Mouse (Mus musculus) kidney, adult 18-20 months (tissue): ENCODE measurements around the gene Gnpat.

Experiments
- DNase-seq: peaks from one replicate; pipeline ENCODE4 v3.0.0; 2021

Gene Gnpat

DNA sequence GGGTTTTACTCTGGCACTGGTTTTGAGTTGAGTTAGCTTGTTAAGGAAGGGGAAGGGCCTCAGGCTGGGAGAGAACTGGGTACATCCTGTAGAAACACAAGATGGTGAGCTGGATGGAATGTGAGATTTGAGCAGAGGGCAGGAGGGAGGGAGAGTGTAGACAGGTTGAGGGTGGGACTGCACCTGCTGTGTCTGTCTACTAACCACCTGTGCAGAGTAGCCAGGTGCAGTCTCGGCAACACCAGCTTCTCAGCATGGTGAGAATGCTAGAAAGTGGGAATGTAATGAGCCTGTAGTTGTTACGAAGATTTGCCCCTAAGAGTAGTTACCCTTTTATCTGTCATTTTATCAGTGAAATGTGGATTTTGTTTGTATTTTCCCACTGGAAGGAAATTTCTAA is 42.6 kb downstream of the Gnpat start:
- no peak for DNase-seq

DNA sequence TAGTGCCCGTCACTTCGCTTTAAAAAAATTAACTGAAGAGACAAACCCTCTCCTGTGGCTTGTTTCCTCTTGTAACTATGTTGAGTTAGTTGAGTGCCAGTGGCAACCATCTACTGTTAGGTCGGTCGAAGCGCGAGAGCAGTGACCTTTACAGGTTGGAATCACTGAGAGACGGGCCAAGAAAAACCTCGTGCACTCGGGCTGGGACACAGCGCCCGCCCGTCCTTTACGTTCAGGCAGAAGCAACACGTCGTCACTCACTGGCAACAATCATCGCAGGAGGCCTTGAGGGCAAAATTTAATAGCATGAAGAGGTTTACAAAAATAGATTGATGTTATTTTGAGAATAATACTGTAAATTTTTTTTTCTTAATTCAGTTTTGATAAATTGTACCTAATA is 47.1 kb downstream of the Gnpat start:
- DNase-seq: no peak

DNA sequence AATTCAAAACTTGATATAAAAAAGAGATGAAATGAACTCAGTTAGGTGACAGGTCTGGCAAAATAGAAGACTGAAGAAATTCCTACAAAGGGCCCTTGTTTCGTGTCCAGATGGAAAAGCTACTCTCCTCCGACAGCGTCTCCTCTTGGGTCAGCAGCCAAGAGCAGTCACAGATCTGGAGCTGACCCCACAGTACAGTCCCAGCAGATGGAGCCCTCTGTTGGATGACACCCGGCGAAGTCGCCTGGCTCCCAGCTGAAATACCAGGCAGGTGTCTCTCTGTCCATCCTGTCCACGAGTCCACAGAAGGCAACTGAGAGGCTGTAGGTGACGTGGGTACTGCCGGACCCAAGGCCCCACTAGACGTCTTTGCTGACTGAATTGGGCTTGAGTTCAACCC is 47.5 kb downstream of the Gnpat start:
- DNase-seq: no peak

DNA sequence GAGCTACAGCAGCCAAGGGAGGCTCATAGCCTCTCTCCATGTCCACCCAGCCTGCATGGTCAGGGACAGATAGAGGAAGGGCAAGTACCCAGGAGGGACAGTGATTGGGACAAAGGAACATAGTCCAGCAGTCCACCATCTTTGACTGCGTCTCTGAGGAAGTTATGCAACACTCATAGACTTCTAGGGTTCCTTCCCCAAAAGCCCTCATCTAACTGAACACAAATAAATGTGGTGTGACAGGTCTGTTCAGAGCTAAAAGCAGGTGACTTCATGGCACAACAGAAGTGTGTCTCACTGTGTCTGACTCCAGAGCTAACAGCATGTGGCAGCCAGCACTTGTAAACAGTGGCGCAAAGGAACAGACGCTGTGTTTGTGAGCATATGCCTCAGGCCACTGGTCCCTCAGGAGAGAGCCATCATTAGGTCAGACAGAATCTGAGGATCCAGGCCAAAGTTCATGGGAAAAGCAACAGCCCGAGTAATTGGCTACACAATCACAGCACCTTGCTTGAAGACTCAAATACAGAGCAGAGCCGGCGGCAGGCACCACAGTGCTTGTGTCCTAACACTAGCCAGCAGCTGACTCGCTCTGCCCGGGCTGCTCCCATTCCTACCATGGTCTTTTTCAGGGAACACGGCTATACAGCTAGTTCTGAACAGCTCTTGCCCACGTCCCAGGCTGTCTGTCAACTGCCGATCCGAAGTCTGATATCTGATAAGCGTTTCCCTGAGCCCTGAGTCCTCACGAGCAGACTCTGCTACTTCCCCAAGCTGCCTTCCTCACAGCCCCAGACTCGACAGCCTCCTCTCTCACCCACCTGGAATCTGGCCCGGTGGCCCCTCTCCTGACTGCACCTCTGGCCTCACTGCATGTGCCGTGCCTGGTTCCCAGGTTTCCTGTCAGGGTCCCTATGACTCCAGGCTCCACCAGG is 49.4 kb downstream of the Gnpat start:
- peak; percentile 45 for DNase-seq

DNA sequence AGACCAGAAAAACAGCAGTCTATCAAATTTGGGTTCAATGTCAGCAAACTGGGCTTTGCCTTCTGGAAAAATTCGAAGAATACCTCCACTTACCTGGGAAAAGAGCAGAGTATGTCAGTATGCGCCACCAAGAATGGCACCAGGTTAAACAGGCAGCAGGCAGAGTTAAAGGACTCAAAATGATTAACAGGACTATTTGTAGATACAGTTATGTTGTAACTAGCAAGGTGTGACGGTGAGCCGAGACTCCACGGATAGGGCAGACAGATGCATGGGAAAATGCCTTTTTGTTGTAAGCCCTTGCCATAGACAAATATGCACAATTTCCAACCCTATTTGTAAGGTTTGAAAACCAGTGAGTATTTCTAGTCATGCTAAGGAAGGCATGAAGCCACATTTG is 51.2 kb downstream of the Gnpat start:
- DNase-seq: peak; percentile 34

DNA sequence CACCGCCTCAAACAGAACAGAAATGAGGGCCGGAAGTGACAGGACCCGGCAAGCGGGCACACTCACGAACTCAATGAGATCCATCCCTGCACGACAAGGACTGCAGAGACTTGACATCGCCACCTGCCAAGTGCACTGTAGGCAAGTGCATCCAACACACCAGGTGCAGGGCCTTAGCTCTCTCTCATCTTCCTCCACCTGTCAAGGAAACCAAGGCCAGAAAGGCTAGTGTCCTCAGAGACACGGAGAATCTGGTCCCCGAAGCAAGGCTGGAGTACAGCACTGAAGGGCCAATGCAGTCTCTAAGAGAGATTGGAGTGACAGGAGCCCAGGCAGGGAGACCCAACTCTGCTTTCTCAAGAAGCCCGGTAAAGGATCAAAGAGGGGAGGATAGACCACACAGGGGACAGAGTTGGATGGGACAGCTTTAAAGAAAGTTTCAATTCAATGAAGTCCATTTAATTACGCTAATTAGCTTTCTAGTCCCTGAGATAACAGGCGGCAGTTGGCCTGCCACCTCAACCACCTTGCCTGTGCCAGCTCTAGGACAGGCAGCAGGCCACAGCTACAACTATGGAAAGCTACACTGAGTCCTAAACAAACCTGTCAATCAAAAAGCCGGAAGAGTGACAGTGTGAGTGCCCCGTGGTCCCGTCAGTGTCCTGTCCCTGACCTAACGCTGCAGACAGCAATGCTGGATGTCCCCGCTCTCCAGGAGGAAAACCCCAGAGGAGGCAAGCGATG is 55.1 kb downstream of the Gnpat start:
- no peak for DNase-seq

DNA sequence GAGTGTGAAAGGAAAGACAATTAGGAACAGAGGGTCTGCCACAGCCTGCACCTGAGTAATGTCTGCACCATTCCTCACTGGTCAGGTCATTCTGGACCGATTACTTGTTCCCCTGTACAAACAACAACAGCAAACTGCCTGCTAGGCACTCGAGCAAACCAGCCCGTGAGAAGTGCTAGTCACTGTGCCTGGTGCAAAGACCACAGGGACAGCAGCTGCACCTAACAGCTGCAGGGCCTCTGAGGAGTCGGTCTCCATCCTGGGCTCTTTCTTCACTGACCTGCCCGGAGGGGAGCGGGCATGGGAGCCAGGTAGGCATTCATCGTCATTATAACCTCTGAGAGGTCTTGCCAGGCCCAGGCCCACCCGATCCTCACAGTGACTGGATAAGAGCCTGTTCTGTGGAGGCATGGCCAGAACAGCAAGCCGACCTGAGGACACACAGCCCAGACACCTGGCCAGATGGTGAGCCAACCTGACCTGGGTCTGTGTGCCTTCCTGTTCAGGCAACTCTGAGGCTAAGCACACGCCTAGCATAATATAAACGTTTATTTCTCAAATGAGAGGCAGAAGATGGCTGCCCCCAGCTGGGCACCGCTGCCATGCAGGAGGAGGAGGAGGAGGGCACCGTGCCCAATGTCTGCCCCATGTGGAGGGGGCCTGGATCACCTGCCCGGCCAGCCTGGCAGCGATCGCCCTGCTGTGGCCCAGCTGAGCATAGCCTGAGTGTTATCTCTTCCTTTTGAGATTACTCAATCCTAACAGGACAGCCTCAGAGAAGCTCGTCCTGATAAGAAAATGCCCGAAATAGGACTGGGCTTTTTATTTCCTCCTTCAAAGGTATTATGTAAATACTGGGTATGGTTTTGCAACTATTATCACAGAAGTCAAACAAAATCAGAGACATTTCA is 58.8 kb downstream of the Gnpat start:
- DNase-seq: no peak

DNA sequence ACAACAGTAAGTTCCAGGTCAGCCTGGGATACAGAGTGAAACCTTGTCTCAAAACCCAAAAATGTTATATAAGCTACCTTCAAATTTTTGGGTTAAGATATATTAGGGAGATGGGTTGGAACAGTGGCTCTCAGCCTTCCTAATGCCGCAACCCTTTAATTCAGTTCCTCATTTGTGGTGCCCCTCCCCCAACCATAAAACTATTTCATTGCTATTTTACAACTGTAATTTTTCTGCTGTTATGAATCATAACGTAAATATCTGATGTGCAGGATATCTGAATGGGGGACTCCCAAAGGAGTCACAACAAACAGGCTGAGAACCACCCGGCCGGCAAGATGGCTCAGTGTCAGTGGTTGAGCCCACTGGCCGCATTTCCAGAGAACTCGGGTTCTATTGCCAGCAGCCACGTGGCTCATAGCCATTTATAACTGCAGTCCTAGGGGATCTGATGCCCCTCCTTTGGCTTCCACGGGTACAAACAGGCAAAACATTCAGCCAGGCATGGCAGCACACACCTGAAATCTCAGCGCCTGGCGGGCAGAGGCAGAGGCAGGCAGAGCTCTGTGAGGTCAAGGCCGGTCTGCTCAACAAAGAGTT is 59.8 kb downstream of the Gnpat start:
- DNase-seq: no peak

DNA sequence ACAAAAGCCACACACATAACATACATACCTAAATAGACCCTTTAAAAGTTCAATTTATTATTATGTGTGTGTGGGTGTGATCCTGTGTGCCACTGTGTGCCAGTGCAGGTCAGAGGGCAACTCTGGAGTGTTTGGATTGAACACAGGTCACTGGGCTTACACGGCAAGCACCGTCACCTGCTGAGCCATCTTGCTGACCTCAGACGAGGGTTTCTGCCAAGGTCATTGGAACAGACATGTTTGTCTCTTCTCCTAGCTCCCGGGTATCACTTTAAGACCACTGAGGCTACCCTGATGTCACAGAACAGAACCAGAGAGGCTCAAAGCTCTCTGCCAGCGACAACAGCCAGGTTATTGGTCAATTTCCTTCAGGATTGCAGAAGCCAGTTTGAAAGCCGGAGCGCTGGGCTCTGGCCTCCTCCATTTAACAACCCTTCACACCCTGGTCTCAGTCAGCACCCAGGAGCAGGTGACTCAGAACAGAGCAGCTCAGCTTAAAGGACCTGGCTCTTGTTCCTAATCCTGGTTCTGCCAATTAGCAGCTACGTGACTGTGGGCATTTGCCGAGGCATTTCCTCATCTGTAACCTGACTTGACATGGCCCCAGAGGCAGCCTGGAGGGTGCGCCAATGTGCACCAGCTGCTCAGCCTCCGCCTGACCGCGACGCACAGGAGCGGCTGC is 61.3 kb downstream of the Gnpat start:
- DNase-seq: no peak

DNA sequence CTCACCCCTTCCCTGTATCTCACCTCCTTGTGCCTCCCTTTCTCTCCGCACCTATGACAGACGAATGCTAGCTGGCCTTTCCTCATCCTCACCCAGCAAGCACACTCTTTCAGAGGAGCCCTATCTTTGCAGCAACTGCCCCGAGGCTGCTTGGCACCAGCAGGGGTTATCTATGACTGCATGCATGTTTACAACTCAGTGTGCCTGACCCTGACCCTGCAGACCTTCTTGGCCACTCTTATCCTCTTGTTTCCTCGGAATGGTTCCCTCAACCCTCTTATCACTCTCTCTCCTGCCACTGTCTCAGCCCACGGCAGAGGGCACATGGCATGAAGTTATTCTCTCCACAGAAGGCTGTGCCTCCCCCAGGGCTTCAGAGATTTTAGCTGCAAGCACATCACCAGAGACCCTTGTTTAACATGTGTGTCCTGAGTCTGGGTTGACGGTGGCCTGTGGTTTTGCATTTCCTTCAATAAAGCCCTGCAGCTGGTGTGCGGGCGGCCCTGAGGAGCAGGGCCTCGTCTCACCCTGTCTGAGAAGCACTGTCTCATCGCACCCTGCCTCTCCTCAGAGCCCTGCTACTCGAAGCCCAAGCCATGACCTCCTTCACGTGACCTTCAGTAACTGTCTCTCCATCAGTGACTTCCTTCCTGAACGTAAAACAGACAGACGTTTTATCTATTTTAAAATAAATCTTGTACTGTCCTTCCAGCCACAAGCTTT is 62.9 kb downstream of the Gnpat start:
- no peak for DNase-seq

DNA sequence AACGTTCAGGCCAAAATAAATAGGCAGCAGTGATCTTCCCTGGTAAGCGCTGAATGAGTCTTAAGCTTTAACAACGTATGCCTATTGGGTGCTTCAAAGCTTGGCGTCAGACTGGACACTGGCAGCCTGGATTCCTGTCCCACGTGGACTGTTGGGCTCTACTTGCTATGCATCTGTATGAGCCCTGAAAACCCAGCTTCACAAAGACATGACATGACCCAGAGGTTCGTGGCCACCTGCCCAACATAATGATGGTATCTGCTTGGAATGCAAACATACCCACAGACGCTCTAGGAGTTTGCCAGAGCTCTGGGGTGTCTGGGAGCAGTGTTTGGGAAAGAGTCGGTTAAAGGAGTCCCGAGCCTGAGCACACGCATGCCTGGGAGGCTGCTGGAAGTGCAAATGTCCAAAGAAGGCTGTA is 63.5 kb downstream of the Gnpat start:
- peak; percentile 50 for DNase-seq

DNA sequence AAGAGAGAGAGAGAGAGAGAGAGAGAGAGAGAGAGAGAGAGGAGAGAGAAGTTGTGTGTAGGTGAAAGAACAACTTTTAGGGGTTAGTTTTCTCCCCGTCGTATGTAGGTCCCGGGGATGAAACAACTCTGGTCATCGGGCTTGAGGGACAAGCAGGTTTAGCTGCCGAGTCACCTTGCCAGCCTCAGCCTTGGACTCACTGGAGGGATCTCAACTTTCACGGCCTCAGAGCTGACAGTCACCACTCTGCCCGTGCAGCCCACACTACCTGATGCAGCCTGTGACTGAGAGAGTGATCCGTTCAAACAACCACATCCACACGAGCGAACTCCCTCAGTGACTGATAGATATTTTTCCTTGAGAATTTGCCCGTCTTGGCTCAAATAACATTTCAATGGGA is 66.2 kb downstream of the Gnpat start:
- DNase-seq: no peak

DNA sequence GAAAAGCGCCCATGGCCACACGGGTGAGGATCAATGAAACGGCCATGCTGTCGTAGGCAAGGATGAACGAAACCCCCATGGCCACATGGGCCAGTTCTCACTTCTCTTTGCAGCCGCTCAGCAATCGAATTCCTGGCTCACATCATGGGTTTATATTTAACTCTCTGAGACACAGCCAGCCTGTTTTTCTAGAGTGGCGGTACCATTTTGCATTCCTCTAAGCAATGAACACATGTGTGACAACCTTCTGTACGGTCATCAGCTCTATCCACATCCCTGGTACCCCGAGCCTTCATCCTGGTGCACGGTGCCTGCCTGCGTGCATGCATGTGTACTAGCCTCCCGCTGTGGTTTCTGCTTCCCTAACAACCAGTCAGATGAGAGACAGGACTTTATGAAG is 67.3 kb downstream of the Gnpat start:
- DNase-seq: no peak

DNA sequence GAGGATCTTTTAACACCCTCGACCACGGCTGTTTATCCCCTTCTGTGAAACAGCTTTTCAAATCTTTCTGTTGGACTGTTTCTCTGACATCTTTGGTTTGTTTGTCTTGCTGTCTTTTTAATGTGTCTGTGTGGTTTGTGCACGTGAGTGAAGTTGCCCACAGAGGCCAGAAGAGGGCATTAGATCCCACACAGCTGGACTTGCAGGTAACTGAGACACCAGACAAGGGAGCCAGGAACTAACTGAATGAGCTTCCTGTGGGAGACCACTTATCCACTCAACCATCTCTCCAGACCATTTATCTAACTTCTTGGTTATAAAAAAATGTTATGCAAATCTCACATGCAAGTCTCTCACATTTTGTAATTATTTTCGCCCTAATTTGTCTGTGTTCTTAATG is 67.8 kb downstream of the Gnpat start:
- DNase-seq: no peak

DNA sequence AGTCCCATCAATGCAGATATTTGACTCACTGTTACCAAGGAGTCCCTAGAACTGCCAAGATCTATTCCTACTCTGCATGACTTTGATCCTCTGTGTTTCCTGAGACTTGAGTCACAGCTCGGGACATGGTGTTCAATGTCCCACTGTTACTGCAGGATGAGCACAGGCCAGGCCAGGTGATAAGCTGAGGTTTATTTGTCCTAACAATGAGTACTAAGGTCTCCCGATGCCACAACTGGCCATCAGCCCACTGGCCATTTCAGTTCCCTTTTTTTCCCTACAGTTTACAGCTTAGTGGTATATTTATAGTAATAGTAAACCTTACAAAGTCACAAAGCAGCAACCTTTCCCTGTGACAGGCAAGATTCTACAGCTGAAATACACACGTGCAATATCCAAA is 69.6 kb downstream of the Gnpat start:
- DNase-seq: no peak

DNA sequence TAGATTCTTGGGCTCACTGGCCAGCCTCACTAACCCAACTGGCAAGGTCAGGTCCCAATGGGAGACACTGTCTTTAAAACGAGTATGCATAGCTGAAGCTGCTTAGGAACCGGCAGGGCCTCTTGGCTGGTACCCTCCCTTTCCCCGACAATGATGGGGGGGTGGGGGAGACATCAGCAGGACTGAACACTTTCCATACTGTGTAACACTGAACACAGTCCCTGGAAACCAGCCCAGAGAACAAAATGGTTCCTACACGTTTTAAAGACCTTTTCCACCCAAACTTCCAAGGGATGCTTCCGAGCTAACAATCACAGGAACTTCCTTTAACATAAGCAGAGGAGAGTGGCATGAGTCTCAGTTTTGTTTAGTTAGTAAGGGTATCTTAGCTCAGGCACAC is 72.3 kb downstream of the Gnpat start:
- no peak for DNase-seq

DNA sequence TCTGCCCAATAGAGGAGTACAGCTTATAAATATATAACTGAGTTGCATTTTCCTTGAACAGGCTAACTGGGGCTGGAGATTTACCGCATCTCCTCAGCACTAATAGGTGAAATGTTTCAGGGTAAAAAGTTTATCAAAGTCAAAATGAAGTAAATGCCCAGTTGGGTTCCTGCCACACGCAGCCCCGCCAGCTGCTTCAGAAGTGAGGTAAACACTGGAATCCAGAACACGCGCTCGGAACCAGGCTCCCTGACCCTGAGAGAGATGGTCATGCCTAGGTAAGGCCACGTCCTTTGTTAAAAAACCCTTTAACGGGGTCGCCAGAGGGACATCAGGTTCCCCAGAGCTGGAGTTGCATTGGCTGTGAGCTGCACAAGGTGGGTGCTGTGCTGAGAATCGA is 73.9 kb downstream of the Gnpat start:
- no peak for DNase-seq

DNA sequence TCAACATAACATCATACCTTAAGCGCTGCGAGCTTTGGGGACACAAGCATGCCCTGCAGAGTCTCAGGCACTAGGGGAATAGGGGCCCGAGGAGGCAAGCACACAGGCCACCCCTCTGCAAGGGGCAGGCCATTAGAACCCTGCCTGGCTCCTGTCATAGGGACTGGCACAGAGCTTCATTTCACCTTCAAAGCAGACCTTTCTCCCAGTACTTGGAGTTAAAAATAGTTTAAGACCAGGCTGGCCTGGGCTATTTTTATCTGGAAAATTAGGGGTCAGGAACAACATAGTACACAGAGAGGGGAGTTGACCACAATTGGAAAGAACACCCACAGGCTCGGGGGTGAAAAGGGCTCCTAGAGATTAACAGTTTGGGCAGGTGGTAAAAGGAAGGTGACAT is 74.5 kb downstream of the Gnpat start:
- DNase-seq: no peak
